Mouse (Mus musculus) kidney, embryonic 15.5 days (tissue): ENCODE measurements at regions not wholly inside any gene's neighbourhood (a gene's known extent, or its start where the extent isn't known, plus 50 kb on each side); places are given as distances from the start of the nearest gene placed in this dataset.
A peak's percentile ranks its signal among the peaks of the same experiment; 100 is the strongest.

Source experiments
- ATAC-seq: fragments of 200-750 bp; cut with Nextera tagmentation; replicated peaks from 2 replicates; pipeline ENCODE4 v1.8.0; 2017; ENCODE audit warnings: moderate TSS enrichment; ENCODE audit not compliant: low FRiP score
- H3K27ac ChIP-seq: fragments of 300-500 bp; sonication (generic); 2 replicates; pipeline ENCODE4 v1.5.1; 2015; ENCODE audit warnings: mild to moderate bottlenecking, inconsistent platforms
- H3K27me3 ChIP-seq: fragments of 300-500 bp; sonication (generic); 2 replicates; pipeline ENCODE4 v1.6.1; 2015; ENCODE audit warnings: inconsistent platforms
- H3K36me3 ChIP-seq: fragments of 300-500 bp; sonication (generic); 2 replicates; pipeline ENCODE4 v1.6.1; 2015; ENCODE audit warnings: inconsistent platforms
- H3K4me1 ChIP-seq: fragments of 300-500 bp; sonication (generic); 2 replicates; pipeline ENCODE4 v1.6.1; 2015; ENCODE audit warnings: inconsistent platforms
- H3K4me2 ChIP-seq: fragments of 300-500 bp; sonication (generic); 2 replicates; pipeline ENCODE4 v1.6.1; 2015; ENCODE audit warnings: moderate library complexity, mild to moderate bottlenecking, inconsistent platforms
- H3K4me3 ChIP-seq: fragments of 300-500 bp; sonication (generic); replicated peaks from 2 replicates; pipeline ENCODE4 v1.5.1; 2015; ENCODE audit warnings: mild to moderate bottlenecking, inconsistent platforms
- H3K9ac ChIP-seq: fragments of 300-500 bp; sonication (generic); 2 replicates; pipeline ENCODE4 v1.6.1; 2015; ENCODE audit warnings: mild to moderate bottlenecking, inconsistent platforms
- H3K9me3 ChIP-seq: fragments of 300-500 bp; sonication (generic); replicated peaks from 2 replicates; pipeline ENCODE4 v1.6.1; 2016; ENCODE audit warnings: inconsistent platforms
- WGBS: fragments of 180-500 bp; shearing (Covaris S2); methylation state at CpG from one replicate; pipeline ENCODE4 v1.1.7; 2015; ENCODE audit warnings: mixed read lengths; 5-methylcytosine and 5-hydroxymethylcytosine counted together

GRCm38 (mm10) chr16:5487259-5487658, 231.5 kb upstream of the Eef2kmt start:
- Histone ChIP-seq H3K4me2 (no peak overlapping the region), H3K9me3 (no peaks in the 10 kb centered on the region), H3K27me3 (peaks cover 8% of the 10 kb centered on the region; the same call in 1 of the 2 replicates), H3K9ac (no peak overlapping the region), H3K27ac (no peak overlapping the region), H3K36me3 (no peaks in the 10 kb centered on the region), H3K4me1 (no peaks in the 10 kb centered on the region), H3K4me3 (no peak overlapping the region)
- whole genome bisulfite sequencing: 27% methylated on average over 3 of the region's 3 CpGs
- peak; percentile 77; the same call in 1 of the 2 replicates for ATAC-seq

- H3K9ac ChIP-seq: no peak overlapping the region
- no peak overlapping the region for H3K4me3 ChIP-seq
- 10% methylated on average over 6 of the region's 6 CpGs for WGBS
- H3K27ac ChIP-seq: no peak overlapping the region
- no peaks in the 10 kb centered on the region for H3K4me1 ChIP-seq
- no peaks in the 10 kb centered on the region for H3K9me3 ChIP-seq
- no peak for ATAC-seq
- H3K27me3 ChIP-seq: peaks cover 8% of the 10 kb centered on the region; the same call in 1 of the 2 replicates
- no peak overlapping the region for H3K4me2 ChIP-seq
- H3K36me3 ChIP-seq: no peaks in the 10 kb centered on the region
Measured at GRCm38 (mm10) chr16:5483337-5483736, 227.6 kb upstream of the Eef2kmt start.

- 74% methylated on average over 1 of the region's 1 CpGs for WGBS
- no peak overlapping the region for H3K9ac ChIP-seq
Measured at GRCm38 (mm10) chr16:5480148-5480547, 224.4 kb upstream of the Eef2kmt start.

DNA sequence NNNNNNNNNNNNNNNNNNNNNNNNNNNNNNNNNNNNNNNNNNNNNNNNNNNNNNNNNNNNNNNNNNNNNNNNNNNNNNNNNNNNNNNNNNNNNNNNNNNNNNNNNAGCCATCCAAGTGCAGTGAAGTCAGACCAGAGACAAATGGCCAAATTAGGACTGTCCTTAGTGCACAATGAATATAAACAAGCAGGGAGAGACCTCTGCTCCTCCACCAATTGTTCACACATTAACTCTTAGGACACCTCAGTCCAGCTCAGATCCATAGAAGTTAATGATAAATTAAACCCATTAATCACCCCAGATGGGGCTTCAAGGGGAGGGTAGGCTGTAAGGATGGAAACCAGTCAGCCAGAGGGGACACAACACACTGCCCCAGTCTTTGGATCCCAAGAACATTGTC, 223.2 kb upstream of the Eef2kmt start:
- peaks cover 4% of the 10 kb centered on the region; the same call in 1 of the 2 replicates for H3K27me3 ChIP-seq
- no peak overlapping the region for H3K4me2 ChIP-seq
- no peak overlapping the region for H3K4me3 ChIP-seq
- peak overlapping the region; percentile 9; the same call in 1 of the 2 replicates for H3K27ac ChIP-seq
- no peaks in the 10 kb centered on the region for H3K9me3 ChIP-seq
- no peaks in the 10 kb centered on the region for H3K36me3 ChIP-seq
- ATAC-seq: peak; percentile 84
- peaks cover 6% of the 10 kb centered on the region for H3K4me1 ChIP-seq
- no peak overlapping the region for H3K9ac ChIP-seq

More at GRCm38 (mm10) chr16:5480148-5480547, 224.4 kb upstream of the Eef2kmt start:
- Histone ChIP-seq H3K4me3 (no peak overlapping the region), H3K4me2 (no peak overlapping the region), H3K36me3 (no peaks in the 10 kb centered on the region), H3K27me3 (peaks cover 8% of the 10 kb centered on the region; the same call in 1 of the 2 replicates), H3K27ac (no peak overlapping the region), H3K4me1 (0 out of 2 replicates have a peak, but pooled peaks cover 3% of the 10 kb centered on the region), H3K9me3 (no peaks in the 10 kb centered on the region)
- ATAC-seq: no peak

GRCm38 (mm10) chr16:5471321-5471720, 215.5 kb upstream of the Eef2kmt start:
- 27% methylated on average over 5 of the region's 5 CpGs for WGBS
- no peaks in the 10 kb centered on the region for H3K9me3 ChIP-seq
- peaks cover 18% of the 10 kb centered on the region for H3K4me1 ChIP-seq
- H3K27me3 ChIP-seq: no peaks in the 10 kb centered on the region
- no peak overlapping the region for H3K27ac ChIP-seq
- H3K4me3 ChIP-seq: no peak overlapping the region
- no peaks in the 10 kb centered on the region for H3K36me3 ChIP-seq
- no peak overlapping the region for H3K9ac ChIP-seq
- ATAC-seq: no peak
- H3K4me2 ChIP-seq: no peak overlapping the region

- Histone ChIP-seq H3K9me3 (no peaks in the 10 kb centered on the region), H3K27ac (no peak overlapping the region), H3K27me3 (no peaks in the 10 kb centered on the region), H3K4me1 (0 out of 2 replicates have a peak, but pooled peaks cover 3% of the 10 kb centered on the region), H3K4me3 (no peak overlapping the region), H3K36me3 (no peaks in the 10 kb centered on the region), H3K4me2 (no peak overlapping the region), H3K9ac (no peak overlapping the region)
- no peak for ATAC-seq
- 14% methylated on average over 3 of the region's 3 CpGs for WGBS
Measured at GRCm38 (mm10) chr16:5467587-5467986, 211.8 kb upstream of the Eef2kmt start.

- Histone ChIP-seq H3K4me1 (0 out of 2 replicates have a peak, but pooled peaks cover 3% of the 10 kb centered on the region), H3K4me3 (no peak overlapping the region), H3K9me3 (no peaks in the 10 kb centered on the region), H3K27me3 (no peaks in the 10 kb centered on the region), H3K36me3 (no peaks in the 10 kb centered on the region), H3K4me2 (no peak overlapping the region), H3K27ac (no peak overlapping the region), H3K9ac (no peak overlapping the region)
- ATAC-seq: no peak
- 60% methylated on average over 2 of the region's 2 CpGs for WGBS
Measured at GRCm38 (mm10) chr16:5466760-5467159, 211.0 kb upstream of the Eef2kmt start.

- no peak overlapping the region for H3K27ac ChIP-seq
- 12% methylated on average over 5 of the region's 5 CpGs for WGBS
- ATAC-seq: no peak
- H3K9ac ChIP-seq: no peak overlapping the region
- no peaks in the 10 kb centered on the region for H3K9me3 ChIP-seq
- no peaks in the 10 kb centered on the region for H3K4me1 ChIP-seq
- H3K4me3 ChIP-seq: no peak overlapping the region
- H3K4me2 ChIP-seq: no peak overlapping the region
- H3K36me3 ChIP-seq: no peaks in the 10 kb centered on the region
- H3K27me3 ChIP-seq: no peaks in the 10 kb centered on the region
Measured at GRCm38 (mm10) chr16:5455352-5455965, 199.7 kb upstream of the Eef2kmt start.

GRCm38 (mm10) chr16:5454243-5454642, 198.5 kb upstream of the Eef2kmt start:
- Histone ChIP-seq H3K9ac (no peak overlapping the region), H3K27me3 (no peaks in the 10 kb centered on the region), H3K4me3 (no peak overlapping the region), H3K27ac (no peak overlapping the region), H3K4me2 (no peak overlapping the region), H3K9me3 (no peaks in the 10 kb centered on the region), H3K4me1 (no peaks in the 10 kb centered on the region), H3K36me3 (no peaks in the 10 kb centered on the region)
- ATAC-seq: no peak
- WGBS: 19% methylated on average over 6 of the region's 6 CpGs

GRCm38 (mm10) chr16:5452971-5453370, 197.2 kb upstream of the Eef2kmt start:
- no peak overlapping the region for H3K4me3 ChIP-seq
- WGBS: 77% methylated on average over 6 of the region's 6 CpGs
- no peaks in the 10 kb centered on the region for H3K27me3 ChIP-seq
- no peak overlapping the region for H3K4me2 ChIP-seq
- no peak overlapping the region for H3K9ac ChIP-seq
- H3K4me1 ChIP-seq: no peaks in the 10 kb centered on the region
- no peaks in the 10 kb centered on the region for H3K36me3 ChIP-seq
- no peaks in the 10 kb centered on the region for H3K9me3 ChIP-seq
- no peak for ATAC-seq
- no peak overlapping the region for H3K27ac ChIP-seq

DNA sequence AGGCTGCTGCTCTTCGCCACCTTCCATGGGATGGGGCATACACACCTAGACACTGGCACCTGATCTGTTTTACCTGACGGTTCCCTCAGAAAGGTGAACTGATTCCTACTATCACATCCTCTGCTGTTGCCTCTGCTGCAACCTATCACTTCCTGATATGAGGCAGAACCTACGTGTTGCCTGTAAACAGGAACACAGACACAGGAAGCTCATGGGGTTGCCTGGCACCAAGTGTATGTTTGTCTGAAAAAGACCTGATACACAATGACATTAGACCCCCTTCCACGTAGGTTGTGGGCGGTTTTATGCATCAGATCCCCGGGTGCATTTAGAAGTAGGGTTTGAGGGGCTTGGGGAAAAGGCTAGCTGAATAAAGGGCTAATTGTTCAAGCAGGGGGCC, 190.0 kb upstream of the Eef2kmt start:
- no peak overlapping the region for H3K9ac ChIP-seq
- H3K9me3 ChIP-seq: no peaks in the 10 kb centered on the region
- no peaks in the 10 kb centered on the region for H3K27me3 ChIP-seq
- no peak overlapping the region for H3K4me3 ChIP-seq
- no peak overlapping the region for H3K27ac ChIP-seq
- no peaks in the 10 kb centered on the region for H3K4me1 ChIP-seq
- H3K4me2 ChIP-seq: no peak overlapping the region
- H3K36me3 ChIP-seq: no peaks in the 10 kb centered on the region
- ATAC-seq: no peak
- 69% methylated on average over 6 of the region's 6 CpGs for WGBS

DNA sequence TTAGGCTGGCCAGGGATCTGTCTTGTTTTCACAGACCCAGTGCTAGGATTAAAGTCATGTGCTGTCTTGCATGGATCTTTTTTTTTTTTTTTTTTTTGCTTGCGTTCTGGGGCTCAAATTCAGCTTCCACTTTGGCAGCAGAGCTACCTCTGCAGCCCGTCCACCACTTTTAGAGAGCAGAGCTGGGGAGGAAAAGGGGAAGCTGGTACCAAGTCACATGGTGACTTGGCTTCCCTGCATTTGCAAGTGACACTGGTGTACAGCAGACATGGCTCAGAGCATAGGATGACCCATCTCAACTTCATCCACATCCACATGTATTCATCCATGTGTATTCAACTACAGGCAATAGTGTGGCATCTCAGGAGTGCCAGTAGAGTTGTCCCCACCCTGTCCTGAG, 189.0 kb upstream of the Eef2kmt start:
- no peaks in the 10 kb centered on the region for H3K4me1 ChIP-seq
- H3K36me3 ChIP-seq: no peaks in the 10 kb centered on the region
- H3K4me2 ChIP-seq: no peak overlapping the region
- no peaks in the 10 kb centered on the region for H3K27me3 ChIP-seq
- no peak for ATAC-seq
- 75% methylated on average over 2 of the region's 2 CpGs for WGBS
- no peak overlapping the region for H3K4me3 ChIP-seq
- no peak overlapping the region for H3K27ac ChIP-seq
- H3K9ac ChIP-seq: no peak overlapping the region
- H3K9me3 ChIP-seq: no peaks in the 10 kb centered on the region

GRCm38 (mm10) chr16:5439717-5440116, 183.9 kb upstream of the Eef2kmt start:
- Histone ChIP-seq H3K27ac (no peak overlapping the region), H3K4me1 (no peaks in the 10 kb centered on the region), H3K4me3 (no peak overlapping the region), H3K4me2 (no peak overlapping the region), H3K9me3 (no peaks in the 10 kb centered on the region), H3K36me3 (no peaks in the 10 kb centered on the region), H3K9ac (no peak overlapping the region), H3K27me3 (no peaks in the 10 kb centered on the region)
- WGBS: 74% methylated on average over 2 of the region's 2 CpGs
- no peak for ATAC-seq
